Mouse (Mus musculus) retina, postnatal 7 days (tissue): ENCODE data around the gene Znrf3.

ENCODE experiments used
- DNase-seq: peaks from one replicate; pipeline ENCODE4 v3.0.0-alpha.2; 2012; ENCODE audit warnings: low read depth, low spot score

Gene Znrf3

GRCm38 (mm10) chr11:5442590-5443021 is 2.0 kb downstream of the Znrf3 start:
- DNase-seq, result no peak

- no peak for DNase-seq
These were observed 7.0 kb downstream of the Znrf3 start for GRCm38 (mm10) chr11:5437646-5438045.

GRCm38 (mm10) chr11:5436988-5437387 is 7.7 kb downstream of the Znrf3 start:
- DNase-seq, result no peak

- DNase-seq, result no peak
These were observed 9.2 kb downstream of the Znrf3 start for GRCm38 (mm10) chr11:5435493-5435892.

GRCm38 (mm10) chr11:5432330-5432729 is 12.3 kb downstream of the Znrf3 start:
- DNase-seq, result no peak

GRCm38 (mm10) chr11:5430863-5431262 is 13.8 kb downstream of the Znrf3 start:
- no peak for DNase-seq

GRCm38 (mm10) chr11:5429396-5430190 is 15.1 kb downstream of the Znrf3 start:
- DNase-seq, result no peak

- no peak for DNase-seq
These were observed 17.4 kb downstream of the Znrf3 start for GRCm38 (mm10) chr11:5427251-5427650.

- no peak for DNase-seq
These were observed 18.3 kb downstream of the Znrf3 start for GRCm38 (mm10) chr11:5426317-5426716.

- DNase-seq, result no peak
These were observed 19.5 kb downstream of the Znrf3 start for GRCm38 (mm10) chr11:5425106-5425505.

- no peak for DNase-seq
These were observed 20.5 kb downstream of the Znrf3 start for GRCm38 (mm10) chr11:5424185-5424584.

GRCm38 (mm10) chr11:5423000-5423399 is 21.6 kb downstream of the Znrf3 start:
- no peak for DNase-seq

- no peak for DNase-seq
These were observed 22.4 kb downstream of the Znrf3 start for GRCm38 (mm10) chr11:5422252-5422636.

- no peak for DNase-seq
These were observed 23.0 kb downstream of the Znrf3 start for GRCm38 (mm10) chr11:5421506-5422251.

- peak; percentile 4 for DNase-seq
These were observed 28.9 kb downstream of the Znrf3 start for GRCm38 (mm10) chr11:5415617-5416338.

GRCm38 (mm10) chr11:5414856-5415616 is 29.6 kb downstream of the Znrf3 start:
- no peak for DNase-seq

GRCm38 (mm10) chr11:5412644-5413190 is 31.9 kb downstream of the Znrf3 start:
- no peak for DNase-seq

- DNase-seq, result no peak
These were observed 33.1 kb downstream of the Znrf3 start for GRCm38 (mm10) chr11:5411577-5411976.

GRCm38 (mm10) chr11:5404180-5404579 is 40.5 kb downstream of the Znrf3 start:
- no peak for DNase-seq

- no peak for DNase-seq
These were observed 42.4 kb downstream of the Znrf3 start for GRCm38 (mm10) chr11:5402127-5402733.
